Mouse (Mus musculus) 3134 (cell line): ENCODE measurements at regions not wholly inside any gene's neighbourhood (a gene's known extent, or its start where the extent isn't known, plus 50 kb on each side); places are given as distances from the start of the nearest gene placed in this dataset.

ENCODE experiments used
- DNase-seq: peaks from one replicate; pipeline ENCODE4 v3.0.0-alpha.2; 2011; ENCODE audit warnings: low spot score; ENCODE audit not compliant: insufficient read length; ENCODE audit errors: extremely low read depth

GRCm38 (mm10) chr14:58509106-58509505 lies 438.8 kb downstream of the Fgf9 start:
- DNase-seq, result no peak

DNA sequence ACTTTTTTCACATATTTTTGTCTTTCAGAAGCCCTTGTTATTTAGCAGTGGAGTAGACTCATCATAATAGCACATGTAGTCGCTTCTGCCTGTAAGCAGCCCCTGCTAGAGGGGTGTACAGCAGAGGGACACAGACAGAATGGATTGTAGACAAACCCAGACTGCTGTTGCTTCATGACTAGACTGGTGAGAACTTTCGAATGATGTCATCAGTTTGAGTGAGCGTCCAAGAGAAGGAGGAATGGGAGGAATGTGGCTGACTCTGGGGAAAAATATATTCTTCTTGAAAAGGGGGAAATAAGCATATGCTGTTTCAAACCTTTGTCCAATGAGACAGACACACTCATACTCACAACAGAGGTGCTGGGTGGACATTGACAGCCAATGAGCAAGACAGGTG lies 436.1 kb downstream of the Fgf9 start:
- no peak for DNase-seq

DNA sequence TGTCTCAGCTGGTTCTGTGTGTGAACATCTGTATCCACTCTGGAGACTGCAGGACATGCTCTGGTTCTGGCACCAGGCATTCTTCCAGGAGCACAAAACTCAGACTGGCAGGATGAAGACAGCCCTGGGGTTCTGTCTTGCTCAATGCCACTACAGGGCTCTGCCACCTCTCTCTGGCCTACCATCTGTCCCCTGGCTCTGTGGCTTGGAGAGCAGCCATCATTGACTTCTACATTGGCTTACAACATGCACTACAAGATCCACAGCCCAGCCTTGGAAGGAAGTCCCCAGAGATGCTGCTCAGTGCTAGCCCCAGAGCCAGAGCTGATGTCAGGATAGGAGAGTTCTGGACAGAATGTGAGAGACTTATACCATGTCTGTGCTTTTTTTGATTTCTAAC lies 435.5 kb downstream of the Fgf9 start:
- no peak for DNase-seq

DNA sequence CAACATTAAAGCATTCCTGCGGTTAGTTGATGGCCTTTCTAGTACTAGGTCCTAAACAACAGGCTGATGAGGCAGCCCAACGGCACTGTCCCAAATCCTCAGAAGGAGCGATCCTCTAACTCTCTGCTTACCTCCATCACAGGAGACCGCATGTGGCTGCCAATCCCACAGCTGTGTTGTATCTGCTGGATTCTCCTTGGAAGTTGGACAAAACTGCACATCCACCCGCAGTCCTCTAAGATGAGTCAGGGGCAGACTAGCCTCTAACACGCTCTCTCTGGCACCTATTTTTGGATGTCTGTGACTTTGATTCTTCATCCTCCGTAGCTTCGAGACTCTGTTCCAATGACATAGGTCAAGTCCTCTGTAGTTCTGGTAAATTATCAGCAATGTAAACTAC lies 432.5 kb downstream of the Fgf9 start:
- no peak for DNase-seq

DNA sequence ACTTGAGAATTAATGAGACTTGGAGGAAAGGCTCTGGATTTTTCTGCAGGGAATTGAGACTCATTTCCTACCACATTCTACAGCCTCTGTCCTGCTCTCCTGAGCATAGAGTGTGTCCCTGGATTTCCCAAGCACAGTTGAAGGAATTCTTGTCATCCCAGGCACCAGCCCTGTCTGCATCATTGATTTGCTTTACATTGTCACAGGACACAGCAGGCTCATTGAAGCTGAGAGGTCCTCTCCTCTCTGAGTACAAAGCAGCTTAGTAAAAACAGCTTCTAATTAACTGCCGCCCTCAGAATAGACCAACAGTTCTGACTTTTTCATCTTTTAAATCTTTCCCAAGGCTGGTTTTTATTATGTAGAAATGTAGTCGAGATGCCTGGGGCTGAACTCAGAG lies 429.7 kb downstream of the Fgf9 start:
- DNase-seq, result no peak

GRCm38 (mm10) chr14:58499501-58499900 lies 429.2 kb downstream of the Fgf9 start:
- no peak for DNase-seq

DNA sequence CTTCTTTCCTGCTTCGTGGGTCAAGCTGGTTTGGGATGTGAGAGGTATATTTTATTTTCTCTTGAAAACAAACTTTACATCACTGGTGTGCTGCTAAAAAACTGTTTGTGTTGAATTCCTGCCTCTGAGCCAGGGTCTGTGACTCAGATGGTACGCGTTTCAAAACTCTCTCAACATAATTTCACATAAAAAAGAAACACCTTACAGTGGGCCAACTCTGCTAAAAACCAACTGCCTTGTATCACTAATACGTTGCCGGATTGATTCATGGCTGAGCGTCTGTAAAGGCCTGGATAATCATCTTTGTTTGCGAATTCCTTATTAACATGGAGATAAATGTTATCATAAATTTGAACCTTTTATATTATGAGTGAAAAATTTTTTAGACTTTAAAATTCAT lies 428.7 kb downstream of the Fgf9 start:
- no peak for DNase-seq

- DNase-seq, result no peak
Measured at GRCm38 (mm10) chr14:58496902-58497301, 426.6 kb downstream of the Fgf9 start.

- no peak for DNase-seq
Measured at GRCm38 (mm10) chr14:58494400-58494987, 424.1 kb downstream of the Fgf9 start.

DNA sequence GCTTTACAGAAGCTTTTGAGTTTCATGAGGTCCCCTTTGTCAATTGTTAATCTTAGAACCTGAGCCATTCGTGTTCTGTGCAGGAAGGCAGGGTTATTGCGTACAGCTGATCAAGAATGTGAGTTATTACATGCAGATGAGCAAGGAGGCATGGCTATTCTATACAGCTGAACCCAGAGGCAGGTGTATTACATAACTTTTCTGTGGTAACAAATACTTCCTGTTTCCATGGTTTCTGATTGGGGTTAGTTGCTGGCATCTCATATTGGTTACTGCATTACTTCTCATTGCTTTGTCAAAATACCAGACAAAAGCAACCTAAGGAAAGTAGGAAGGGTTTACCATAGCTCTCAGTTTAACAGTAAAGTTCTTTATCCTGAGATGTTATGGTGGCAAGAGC lies 421.8 kb downstream of the Fgf9 start:
- DNase-seq, result no peak

DNA sequence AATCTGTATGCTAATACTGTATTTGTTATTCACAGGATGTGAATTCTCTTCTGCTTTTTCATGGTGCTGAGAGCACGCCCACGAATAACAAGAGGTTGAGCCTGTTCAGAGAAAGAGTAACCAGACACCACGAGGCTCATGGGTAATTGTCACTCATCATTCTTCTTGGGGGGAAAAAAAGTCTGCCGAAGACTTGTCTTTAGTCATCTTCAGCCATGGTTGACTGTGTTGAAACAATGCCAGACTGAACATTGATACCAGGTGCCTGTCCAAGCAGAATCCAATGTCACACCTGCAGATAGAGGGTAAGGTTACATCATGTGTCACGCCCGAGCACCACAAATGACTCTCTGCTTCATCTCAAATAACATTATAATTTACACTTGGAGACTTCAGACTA lies 418.5 kb downstream of the Fgf9 start:
- no peak for DNase-seq

DNA sequence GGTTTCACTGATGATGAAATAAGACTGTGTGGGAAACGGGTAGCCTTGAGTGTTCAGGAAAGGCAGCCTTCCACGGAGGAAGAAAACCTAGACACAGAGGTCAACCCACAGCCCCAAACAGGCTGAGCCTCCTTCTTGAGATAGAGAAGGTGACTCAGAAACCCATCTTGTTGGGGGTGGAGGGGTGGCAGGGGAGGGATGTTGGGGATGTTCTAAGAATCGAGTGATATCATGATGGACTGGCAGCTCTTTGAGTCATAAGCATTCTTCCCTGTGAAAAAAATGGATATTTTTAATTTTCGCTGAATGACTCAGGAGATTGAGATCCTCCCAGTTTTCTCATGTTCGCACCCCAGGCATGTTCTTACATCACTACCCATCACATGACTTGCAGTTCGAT lies 417.5 kb downstream of the Fgf9 start:
- no peak for DNase-seq

GRCm38 (mm10) chr14:58480454-58480853 lies 410.1 kb downstream of the Fgf9 start:
- no peak for DNase-seq

DNA sequence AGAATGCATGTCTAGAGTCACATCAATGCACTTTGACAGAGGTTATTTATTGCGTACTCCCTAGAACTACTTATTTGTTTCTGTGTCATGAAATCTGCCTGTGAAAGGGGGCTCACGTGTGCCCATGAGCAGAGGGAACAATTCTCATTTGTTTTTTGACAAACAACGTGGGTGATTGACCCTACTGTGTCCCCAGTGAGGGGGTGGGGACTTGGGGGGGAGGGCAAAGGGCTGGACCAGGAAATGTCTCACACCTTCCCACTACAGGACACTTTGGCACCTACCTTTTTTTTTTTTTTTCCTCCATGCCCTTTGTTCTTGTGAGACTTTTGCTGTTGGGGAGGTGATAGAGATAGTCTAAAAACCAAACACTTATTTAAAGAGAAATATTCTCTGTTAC lies 400.3 kb downstream of the Fgf9 start:
- DNase-seq, result no peak

GRCm38 (mm10) chr14:58468451-58468850 lies 398.1 kb downstream of the Fgf9 start:
- DNase-seq, result no peak

- DNase-seq, result no peak
Measured at GRCm38 (mm10) chr14:58467856-58468255, 397.5 kb downstream of the Fgf9 start.

DNA sequence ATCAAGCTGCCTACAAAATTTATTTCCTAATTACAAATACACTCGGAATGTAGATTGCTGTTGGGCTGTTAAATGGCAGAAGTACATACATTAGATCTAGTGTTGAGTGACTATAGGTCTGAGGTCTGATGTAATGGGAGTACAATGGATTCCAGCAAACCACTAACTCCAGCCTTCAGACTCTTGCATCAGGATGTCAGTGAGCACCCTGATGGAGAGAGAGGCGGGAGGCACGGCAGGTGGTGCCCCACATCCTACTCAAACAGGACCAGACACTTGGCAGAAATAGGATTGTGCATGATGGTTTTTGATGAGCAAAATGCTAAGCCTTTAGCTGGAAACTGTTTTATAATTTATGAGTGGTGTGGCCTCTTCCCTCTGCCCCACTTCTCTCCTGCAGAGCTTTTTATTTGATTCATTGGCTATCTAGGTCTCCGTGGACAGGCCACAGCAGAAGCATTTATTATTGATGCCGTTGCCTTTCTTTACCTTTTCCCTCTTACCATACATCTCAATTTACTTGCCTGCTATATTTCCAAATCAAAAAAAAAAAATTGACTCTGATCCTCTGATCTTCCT lies 376.5 kb downstream of the Fgf9 start:
- no peak for DNase-seq

- no peak for DNase-seq
Measured at GRCm38 (mm10) chr14:58444496-58444895, 374.1 kb downstream of the Fgf9 start.

DNA sequence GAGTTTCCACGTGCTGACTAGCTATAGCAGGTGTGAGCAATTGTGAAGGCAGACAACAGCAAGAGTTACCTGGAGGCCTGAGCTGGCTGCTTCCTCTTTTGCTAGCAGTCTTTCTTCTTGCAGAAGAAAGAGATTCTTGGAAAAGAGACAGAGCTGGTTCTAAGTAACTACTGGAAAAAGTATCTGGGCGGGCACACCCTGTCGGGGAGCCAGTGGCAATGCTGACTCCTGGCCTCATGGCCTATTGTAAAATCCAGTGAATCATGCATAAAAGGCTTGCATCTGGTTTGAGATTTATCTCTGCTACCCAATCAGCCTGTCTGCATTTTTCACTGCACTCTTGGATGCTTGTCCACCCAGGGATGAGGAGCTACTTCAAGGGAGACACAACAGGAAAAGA lies 372.2 kb downstream of the Fgf9 start:
- DNase-seq, result no peak

DNA sequence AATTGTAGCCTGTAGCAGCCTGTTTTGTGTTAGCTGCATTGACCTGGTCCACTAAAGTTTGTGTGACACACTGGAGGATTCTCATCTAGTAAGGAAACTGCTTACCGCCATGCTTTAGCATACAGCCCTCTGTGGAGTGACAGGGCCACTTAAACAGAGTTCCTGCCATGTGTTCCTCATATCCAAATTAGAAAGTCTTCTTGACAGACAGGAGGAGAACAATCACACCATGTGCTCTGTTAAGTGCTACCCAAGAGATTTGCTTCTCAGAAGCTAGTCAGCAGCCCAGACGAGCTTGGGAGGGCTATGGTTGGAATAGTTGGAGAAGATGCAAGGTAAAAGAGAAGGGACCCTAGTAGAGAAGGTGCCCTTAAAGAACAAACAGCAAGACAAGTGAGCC lies 369.6 kb downstream of the Fgf9 start:
- DNase-seq, result no peak

DNA sequence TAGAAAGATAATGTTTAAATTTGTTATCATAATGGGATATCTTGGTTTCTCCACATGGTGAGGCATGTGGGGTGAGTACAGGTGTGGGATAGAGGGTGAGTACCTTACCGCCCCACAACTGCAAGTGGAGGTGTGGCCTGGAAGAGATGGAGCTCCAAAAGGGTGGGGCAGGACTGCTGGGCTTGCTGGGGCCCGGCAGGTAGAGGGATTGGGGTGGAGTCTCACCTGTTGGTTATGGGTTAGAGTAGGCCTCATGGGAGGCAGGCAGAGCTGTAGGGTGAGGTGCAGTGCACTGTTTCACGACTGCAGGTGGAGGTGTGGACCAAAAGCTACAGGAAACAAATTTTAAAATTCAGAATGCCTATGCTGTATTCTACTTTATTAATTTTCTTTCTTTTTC lies 365.7 kb downstream of the Fgf9 start:
- no peak for DNase-seq

GRCm38 (mm10) chr14:58426472-58426871 lies 356.1 kb downstream of the Fgf9 start:
- no peak for DNase-seq

DNA sequence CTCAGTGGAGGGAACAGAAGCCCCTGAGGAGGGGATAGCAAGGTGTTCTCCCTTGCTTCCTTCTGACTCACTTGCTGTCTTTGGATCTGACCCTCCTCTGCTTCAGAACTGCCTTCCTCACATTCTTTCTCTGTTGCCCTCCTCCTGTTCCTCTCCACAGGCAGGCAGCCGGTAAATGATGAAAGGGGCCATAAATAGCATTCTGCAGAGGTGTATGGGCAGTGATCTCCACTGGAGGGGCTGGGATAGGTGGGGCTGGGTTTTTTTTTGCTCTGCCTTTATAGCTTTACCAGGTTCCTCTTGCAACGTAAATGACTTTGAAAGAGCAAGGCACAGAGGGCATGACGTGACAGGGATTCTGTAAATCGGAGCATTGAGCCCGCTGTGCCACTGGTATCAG lies 351.6 kb downstream of the Fgf9 start:
- no peak for DNase-seq
